Mouse (Mus musculus) stomach, postnatal 0 days (tissue): ENCODE measurements around the gene Galnt10. TPM values are rescaled to one million over a fixed set of nuclear protein-coding genes. Genes with fewer than 3 reads are reported as not detected.

ENCODE experiments used
- ATAC-seq: fragments of 200-750 bp; cut with Nextera tagmentation; 2 replicates; pipeline ENCODE4 v1.8.0; 2017; ENCODE audit not compliant: low FRiP score, low TSS enrichment
- DNase-seq: peaks from one replicate; pipeline ENCODE4 v3.0.0-alpha.2; 2016; ENCODE audit warnings: low spot score
- H3K27ac ChIP-seq: fragments of 300-500 bp; sonication (generic); replicated peaks from 2 replicates; pipeline ENCODE4 v1.5.1; 2014; ENCODE audit warnings: mild to moderate bottlenecking, control low read depth
- H3K27me3 ChIP-seq: fragments of 300-500 bp; sonication (generic); 2 replicates; pipeline ENCODE4 v1.6.1; 2014; ENCODE audit warnings: low read length; ENCODE audit not compliant: control insufficient read depth, insufficient read depth
- H3K36me3 ChIP-seq: fragments of 300-500 bp; sonication (generic); 2 replicates; pipeline ENCODE4 v1.6.1; 2014; ENCODE audit warnings: low read length, mixed read lengths; ENCODE audit not compliant: control insufficient read depth, insufficient read depth
- H3K4me1 ChIP-seq: fragments of 300-500 bp; sonication (generic); replicated peaks from 2 replicates; pipeline ENCODE4 v1.6.1; 2014; ENCODE audit warnings: antibody characterized with exemption; ENCODE audit not compliant: control insufficient read depth, insufficient read depth
- H3K4me2 ChIP-seq: fragments of 300-500 bp; sonication (generic); replicated peaks from 2 replicates; pipeline ENCODE4 v1.6.1; 2014; ENCODE audit warnings: low read depth, mild to moderate bottlenecking, control low read depth, moderate library complexity
- H3K4me3 ChIP-seq: fragments of 300-500 bp; sonication (generic); 2 replicates; pipeline ENCODE4 v1.5.1; 2014; ENCODE audit warnings: low read depth, low read length, control low read depth
- H3K9ac ChIP-seq: fragments of 300-500 bp; sonication (generic); 2 replicates; pipeline ENCODE4 v1.6.1; 2014; ENCODE audit warnings: mild to moderate bottlenecking, low read length, control low read depth, mixed read lengths
- H3K9me3 ChIP-seq: fragments of 300-500 bp; sonication (generic); 2 replicates; pipeline ENCODE4 v1.6.1; 2016; ENCODE audit warnings: low read length; ENCODE audit not compliant: control insufficient read depth
- CTCF ChIP-seq: IDR thresholded peaks from 2 replicates; pipeline ENCODE4 v1.5.1; 2016; ENCODE audit warnings: antibody characterized with exemption, low read depth, mild to moderate bottlenecking, moderate library complexity
- EP300 ChIP-seq: optimal IDR thresholded peaks from 2 replicates; pipeline ENCODE3; 2016; ENCODE audit warnings: antibody characterized with exemption
- WGBS: fragments of 180-500 bp; shearing (Covaris S2); extraction: QIAGEN DNeasy Blood & Tissue Kit; methylation state at CpG from one replicate; pipeline ENCODE4 v1.1.7; 2014; 5-methylcytosine and 5-hydroxymethylcytosine counted together
- polyA plus RNA-seq: library from polyadenylated mRNA; unstranded; fragments of >200 nt; fragmentation: Nextera tagmentation; extraction: Ambion mirVana; gene quantifications from 2 replicates; pipeline ENCODE4 v1.2.1, GENCODE M21; 2015

Galnt10 gene
- polyA plus RNA-seq, 1 experiment from 2014 or later = 8.8 TPM

GRCm38 (mm10) chr11:57832552-57833201, 187.4 kb downstream of the Galnt10 start, which contains the start of gene Hand1:
Gene Hand1, minus strand, starts transcription at chr11:57832818.
- H3K9ac ChIP-seq = no peak within 1 kb of the TSS
- no peak for DNase-seq

GRCm38 (mm10) chr11:57833296-57833977, 188.2 kb downstream of the Galnt10 start:
- no peak overlapping the region for H3K27ac ChIP-seq
- WGBS = 19% methylated on average over 30 of the region's 30 CpGs
- no peak overlapping the region for H3K9ac ChIP-seq

More at GRCm38 (mm10) chr11:57832552-57833201, 187.4 kb downstream of the Galnt10 start, which contains the start of gene Hand1:
- Histone ChIP-seq H3K4me2 (no peak within 1 kb of the TSS), H3K27ac (no peak within 1 kb of the TSS), H3K4me1 (peaks cover 9% of the 10 kb centered on the region; the same call in 1 of the 2 replicates), H3K4me3 (no peak within 1 kb of the TSS), H3K36me3 (no peaks in the 10 kb centered on the region), H3K9me3 (no peaks in the 10 kb centered on the region), H3K27me3 (peaks cover 29% of the 10 kb centered on the region; the same call in 1 of the 2 replicates)
- WGBS = 34% methylated on average over 23 of the region's 23 CpGs
- TF ChIP-seq EP300 (no peak), CTCF (no peak)
- no peak for ATAC-seq

DNA sequence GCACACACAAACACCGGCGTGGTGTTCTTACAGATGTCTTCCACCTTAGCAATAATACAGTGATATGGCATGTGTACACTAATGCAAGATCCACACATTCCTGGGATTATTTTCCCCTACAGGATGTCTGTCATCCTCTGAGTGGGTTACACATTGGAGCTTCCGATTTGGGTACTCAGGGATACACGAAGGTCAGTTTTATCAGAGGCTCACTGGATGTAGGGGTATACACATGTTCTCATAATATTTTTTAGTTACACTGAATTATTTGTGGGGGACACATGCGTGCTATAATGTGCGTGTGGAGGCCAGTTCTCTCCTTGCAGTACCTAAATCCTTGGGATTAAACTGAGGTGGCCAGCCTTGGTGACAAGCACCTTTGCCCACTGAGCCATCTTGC, 188.8 kb downstream of the Galnt10 start:
- no peak overlapping the region for H3K4me2 ChIP-seq
- 35% methylated on average over 6 of the region's 6 CpGs for WGBS

More at GRCm38 (mm10) chr11:57833296-57833977, 188.2 kb downstream of the Galnt10 start:
- H3K27me3 ChIP-seq = peaks cover 28% of the 10 kb centered on the region; the same call in 1 of the 2 replicates
- H3K36me3 ChIP-seq = no peaks in the 10 kb centered on the region
- ATAC-seq (no peak), DNase-seq (no peak)
- H3K4me3 ChIP-seq = no peak overlapping the region
- 0 out of 2 replicates have a peak, but pooled peaks cover 5% of the 10 kb centered on the region for H3K4me1 ChIP-seq
- TF ChIP-seq CTCF (no peak), EP300 (no peak)
- no peaks in the 10 kb centered on the region for H3K9me3 ChIP-seq
- H3K4me2 ChIP-seq = no peak overlapping the region

GRCm38 (mm10) chr11:57835331-57835730, 190.1 kb downstream of the Galnt10 start:
- Histone ChIP-seq H3K36me3 (no peaks in the 10 kb centered on the region), H3K4me2 (no peak overlapping the region), H3K27me3 (peaks cover 22% of the 10 kb centered on the region; the same call in 1 of the 2 replicates), H3K4me3 (no peak overlapping the region), H3K27ac (no peak overlapping the region), H3K9me3 (no peaks in the 10 kb centered on the region), H3K9ac (no peak overlapping the region), H3K4me1 (no peaks in the 10 kb centered on the region)
- WGBS = 42% methylated on average over 2 of the region's 2 CpGs
- ATAC-seq = no peak
- no peak for TF ChIP-seq CTCF
- no peak for TF ChIP-seq EP300
- no peak for DNase-seq

More for the DNA sequence above, 188.8 kb downstream of the Galnt10 start:
- DNase-seq = no peak
- peaks cover 31% of the 10 kb centered on the region; the same call in 1 of the 2 replicates for H3K27me3 ChIP-seq
- ATAC-seq = no peak
- no peak overlapping the region for H3K27ac ChIP-seq
- no peak overlapping the region for H3K4me3 ChIP-seq
- no peak overlapping the region for H3K9ac ChIP-seq
- H3K9me3 ChIP-seq = no peaks in the 10 kb centered on the region
- H3K36me3 ChIP-seq = no peaks in the 10 kb centered on the region
- H3K4me1 ChIP-seq = 0 out of 2 replicates have a peak, but pooled peaks cover 4% of the 10 kb centered on the region
- TF ChIP-seq EP300 = no peak
- TF ChIP-seq CTCF = no peak

DNA sequence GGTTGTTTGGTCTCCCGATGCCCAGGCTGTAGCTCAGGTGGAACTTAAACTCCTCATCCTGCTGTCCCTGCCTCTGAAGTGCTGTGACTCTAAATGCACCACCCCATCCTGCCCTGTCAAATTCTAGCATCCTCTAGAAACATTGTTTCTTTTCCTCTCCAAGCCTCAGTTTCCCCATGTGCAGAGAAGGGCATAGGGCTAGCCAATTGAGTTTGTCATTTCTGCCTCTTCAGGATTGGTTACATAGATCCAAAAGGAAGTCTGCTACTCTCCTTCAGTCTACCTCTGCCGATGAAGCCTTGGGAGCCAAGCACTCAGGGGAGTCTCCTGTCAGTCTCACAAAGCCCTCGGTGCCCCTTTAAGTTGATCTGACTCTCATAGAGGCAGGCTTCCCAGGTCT, 190.7 kb downstream of the Galnt10 start:
- TF ChIP-seq CTCF = no peak
- no peak for TF ChIP-seq EP300
- Histone ChIP-seq H3K4me3 (no peak overlapping the region), H3K9ac (no peak overlapping the region), H3K4me1 (no peaks in the 10 kb centered on the region), H3K4me2 (no peak overlapping the region), H3K36me3 (no peaks in the 10 kb centered on the region), H3K27ac (no peak overlapping the region), H3K9me3 (no peaks in the 10 kb centered on the region), H3K27me3 (peaks cover 20% of the 10 kb centered on the region; the same call in 1 of the 2 replicates)
- no peak for ATAC-seq
- no peak for DNase-seq
- 29% methylated on average over 3 of the region's 3 CpGs for WGBS

- no peak overlapping the region for H3K27ac ChIP-seq
- peaks cover 20% of the 10 kb centered on the region; the same call in 1 of the 2 replicates for H3K27me3 ChIP-seq
Observed at GRCm38 (mm10) chr11:57836401-57836800, 191.2 kb downstream of the Galnt10 start.

More at GRCm38 (mm10) chr11:57836401-57836800, 191.2 kb downstream of the Galnt10 start:
- no peak for ATAC-seq
- Histone ChIP-seq H3K4me3 (no peak overlapping the region), H3K9me3 (no peaks in the 10 kb centered on the region), H3K36me3 (no peaks in the 10 kb centered on the region), H3K9ac (no peak overlapping the region), H3K4me1 (no peaks in the 10 kb centered on the region), H3K4me2 (no peak overlapping the region)
- no peak for DNase-seq
- WGBS = 32% methylated on average over 9 of the region's 9 CpGs
- TF ChIP-seq CTCF = no peak
- no peak for TF ChIP-seq EP300

Other genes with a start within 250 kb of the Galnt10 start
- gene Fam114a2, start 126.8 kb upstream of the Galnt10 start, polyA plus RNA-seq = 45.3 and 50.7 TPM in 2 replicates
- 22.7 and 22.8 TPM in 2 replicates for gene Mfap3, start 126.8 kb upstream of the Galnt10 start, polyA plus RNA-seq
- 8.7 TPM in 2 replicates for gene Sap30l, start 156.2 kb downstream of the Galnt10 start, polyA plus RNA-seq
- gene Hand1, start 187.4 kb downstream of the Galnt10 start, polyA plus RNA-seq = 0.12 and 0.16 TPM in 2 replicates